Mouse (Mus musculus): ENCODE results near the gene Ccdc188.
"Not testable (repeated sequence)": the region's sequence is repeated elsewhere in the genome, so short reads cannot be mapped to it uniquely, and the experiment has no call there.

Ccdc188 gene

DNA sequence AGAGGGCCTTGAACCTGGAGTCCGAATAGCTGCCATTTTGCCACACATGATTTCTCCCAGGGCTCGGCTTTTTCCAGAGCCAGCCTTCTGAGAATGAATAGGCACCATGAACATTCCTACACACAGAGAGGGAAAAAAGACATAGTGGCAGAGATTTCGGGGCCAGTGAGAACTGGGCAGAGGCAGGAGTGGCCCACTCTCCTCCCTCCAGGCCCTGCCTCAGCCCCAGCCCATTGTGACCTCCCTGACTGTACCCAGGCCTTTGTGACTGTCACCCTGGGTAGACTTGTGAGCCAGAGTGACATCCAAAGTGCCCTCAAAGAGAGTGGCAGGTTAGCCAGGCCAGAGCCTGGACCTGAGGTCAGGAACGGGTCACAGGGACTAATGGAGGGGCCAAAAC, at the start of gene Ccdc188:
Ccdc188 (plus strand) TSS at position 301 of the 400 bp plus-strand sequence.
- DNase-seq (ENCODE audit: low read depth, low spot score) = no peak

DNA sequence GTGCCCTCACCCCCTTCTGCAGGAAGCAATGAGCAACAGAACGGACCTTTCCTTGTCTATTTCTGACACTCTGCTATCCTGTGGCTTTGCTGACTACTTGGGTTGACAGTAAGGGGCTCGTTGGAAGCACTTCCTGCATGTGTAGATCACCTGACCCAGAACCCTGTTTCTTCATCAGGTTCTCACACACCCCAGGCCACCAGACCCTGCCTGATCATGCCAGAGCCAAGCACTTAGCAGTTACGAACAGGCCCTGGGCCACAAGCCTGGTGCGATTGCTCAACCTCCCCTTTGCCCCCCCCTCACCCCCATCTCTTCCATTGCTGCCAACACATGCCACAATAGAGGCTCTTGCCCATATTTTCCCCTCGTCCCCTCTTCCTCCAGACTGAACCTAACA, 48.5 kb upstream of the Ccdc188 start:
- no peak for DNase-seq (ENCODE audit: low read depth, low spot score)

GRCm38 (mm10) chr16:18169776-18170175, 47.9 kb upstream of the Ccdc188 start:
- DNase-seq (ENCODE audit: low read depth, low spot score) = no peak

- DNase-seq (ENCODE audit: low read depth, low spot score) = peak; percentile 41
Observed at GRCm38 (mm10) chr16:18172266-18172855, 45.3 kb upstream of the Ccdc188 start.

DNA sequence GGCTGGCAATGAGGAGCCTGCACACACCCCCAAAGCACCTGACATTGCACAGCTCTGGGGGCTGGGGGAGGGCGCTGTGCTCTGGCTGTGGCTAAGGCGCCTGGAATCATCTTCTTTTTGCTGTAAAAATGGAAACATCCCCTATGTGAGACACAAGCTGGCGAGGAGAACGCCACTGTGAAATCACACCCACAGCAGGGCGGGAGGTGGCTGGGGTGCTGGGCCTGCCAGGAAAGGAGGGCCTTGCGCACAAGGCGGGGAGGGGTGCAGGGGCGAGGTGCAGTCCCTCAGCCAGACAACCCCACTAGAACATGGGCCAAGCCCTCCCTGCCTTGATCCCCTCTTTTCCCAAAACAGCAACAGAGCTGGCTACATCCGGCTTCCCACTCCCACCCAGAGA, 44.4 kb upstream of the Ccdc188 start:
- no peak for DNase-seq (ENCODE audit: low read depth, low spot score)

DNA sequence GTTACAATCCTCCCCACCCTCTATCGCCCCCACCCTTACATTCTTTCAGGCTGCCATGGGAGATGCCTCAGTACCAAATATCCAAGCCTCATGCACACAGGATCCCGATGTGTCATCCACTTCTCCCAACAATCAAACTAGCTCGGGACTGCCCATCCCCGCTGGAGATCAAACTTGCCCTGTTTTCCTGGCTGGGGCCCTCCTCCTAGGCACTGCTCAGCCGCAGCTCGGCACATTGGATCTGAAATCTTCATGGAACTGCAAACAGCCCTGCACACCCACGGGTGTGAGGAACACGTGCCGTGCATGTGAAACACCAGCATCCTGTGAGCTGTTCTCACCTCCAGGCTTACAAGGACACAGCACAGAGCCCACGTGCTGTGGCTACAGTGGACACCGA, 43.9 kb upstream of the Ccdc188 start:
- DNase-seq (ENCODE audit: low read depth, low spot score) = no peak

GRCm38 (mm10) chr16:18175817-18176541, 41.7 kb upstream of the Ccdc188 start:
- DNase-seq (ENCODE audit: low read depth, low spot score) = no peak

GRCm38 (mm10) chr16:18176758-18177157, 40.9 kb upstream of the Ccdc188 start:
- DNase-seq (ENCODE audit: low read depth, low spot score) = no peak

DNA sequence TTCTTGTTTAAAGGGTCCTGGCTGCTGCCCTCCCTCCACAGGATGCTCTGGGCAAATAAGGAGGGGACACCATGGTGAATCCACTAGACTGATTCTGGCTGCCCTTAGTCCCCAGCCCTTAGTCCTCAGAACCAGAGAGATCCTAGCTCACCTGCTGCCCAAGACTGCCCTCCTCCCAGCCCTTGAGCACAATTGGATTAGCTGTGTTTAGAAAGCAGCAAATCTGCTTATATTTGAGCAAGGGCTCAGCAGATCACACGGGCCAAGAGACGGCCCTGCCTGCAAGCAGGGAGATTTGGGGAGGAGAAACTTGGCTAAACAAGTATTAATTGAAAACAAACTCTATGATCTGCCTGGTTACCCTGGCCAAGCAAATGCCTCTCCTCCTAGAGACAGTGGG, 38.1 kb upstream of the Ccdc188 start:
- DNase-seq (ENCODE audit: low read depth, low spot score) = peak; percentile 63

DNA sequence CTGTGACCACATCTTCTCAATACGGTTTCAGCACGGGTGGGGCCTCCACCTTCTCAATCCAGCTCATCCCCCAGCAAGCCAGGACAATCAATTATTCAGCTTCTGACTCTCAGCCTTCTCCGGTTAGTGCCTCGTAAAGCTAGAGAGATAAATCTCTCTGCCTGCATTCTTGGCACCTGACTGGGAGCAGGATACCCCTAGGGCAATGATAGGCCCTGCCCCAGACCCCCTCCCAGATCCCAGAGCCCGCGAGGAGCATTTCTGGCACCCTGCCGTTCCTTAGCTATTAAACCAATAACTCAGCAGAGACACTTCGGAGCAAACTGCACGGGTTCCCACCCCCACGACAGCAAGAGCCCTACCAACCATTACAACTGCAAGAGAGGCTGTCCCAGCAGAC, 36.3 kb upstream of the Ccdc188 start:
- no peak for DNase-seq (ENCODE audit: low read depth, low spot score)

DNA sequence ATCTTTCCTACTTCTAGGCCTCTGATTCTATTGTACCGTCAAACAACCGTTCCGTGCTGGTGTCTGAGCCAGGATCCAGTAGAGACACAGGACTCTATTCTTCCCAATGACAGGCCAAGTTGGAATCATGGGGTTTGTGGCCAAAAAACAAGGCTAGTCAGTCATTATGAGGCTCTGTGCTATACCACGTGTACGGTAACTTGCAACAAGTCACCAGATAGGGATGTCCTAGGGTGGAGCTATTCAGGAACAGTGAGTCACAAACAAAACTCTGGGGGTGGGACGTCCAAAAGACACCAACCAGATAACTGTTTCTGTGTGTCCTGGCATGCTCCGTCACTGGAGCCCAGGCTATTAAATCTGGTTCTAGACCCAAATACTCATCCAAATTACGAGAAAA, 34.9 kb upstream of the Ccdc188 start:
- no peak for DNase-seq (ENCODE audit: low read depth, low spot score)

DNA sequence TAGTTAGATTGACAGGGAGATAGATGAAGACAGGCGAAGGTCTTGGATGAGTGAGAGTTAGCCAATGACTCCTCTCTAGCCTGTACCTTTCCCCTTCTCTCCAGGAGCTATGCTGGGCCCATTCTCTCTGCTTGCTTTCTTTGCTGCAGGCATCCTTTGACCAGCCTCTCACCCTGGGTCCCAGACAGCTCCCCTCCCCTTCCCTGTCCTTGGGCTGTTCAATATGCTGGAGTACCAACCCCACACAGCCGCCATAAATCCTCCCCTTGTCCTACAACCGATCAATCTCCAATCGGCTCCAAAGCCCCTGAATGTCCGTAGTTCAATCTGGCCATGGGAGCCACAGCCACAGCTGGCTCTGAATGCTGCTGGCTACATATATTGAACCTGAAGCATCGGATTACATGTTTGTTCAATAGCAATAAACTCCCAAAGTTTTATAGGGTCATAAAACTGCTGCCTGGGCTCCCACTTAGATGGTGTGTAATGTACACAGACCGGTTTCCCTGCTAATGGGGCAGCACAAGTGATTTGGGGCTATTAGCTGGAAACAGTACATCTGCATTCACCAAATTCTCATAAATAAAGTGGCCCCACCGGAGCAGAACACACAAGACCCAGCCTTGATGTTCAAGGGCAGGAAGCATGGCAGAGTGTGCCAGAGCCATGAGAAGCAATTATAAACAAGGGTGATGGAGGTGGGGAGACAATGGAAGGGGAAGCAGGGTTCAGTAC, 31.8 kb upstream of the Ccdc188 start:
- DNase-seq (ENCODE audit: low read depth, low spot score) = no peak

DNA sequence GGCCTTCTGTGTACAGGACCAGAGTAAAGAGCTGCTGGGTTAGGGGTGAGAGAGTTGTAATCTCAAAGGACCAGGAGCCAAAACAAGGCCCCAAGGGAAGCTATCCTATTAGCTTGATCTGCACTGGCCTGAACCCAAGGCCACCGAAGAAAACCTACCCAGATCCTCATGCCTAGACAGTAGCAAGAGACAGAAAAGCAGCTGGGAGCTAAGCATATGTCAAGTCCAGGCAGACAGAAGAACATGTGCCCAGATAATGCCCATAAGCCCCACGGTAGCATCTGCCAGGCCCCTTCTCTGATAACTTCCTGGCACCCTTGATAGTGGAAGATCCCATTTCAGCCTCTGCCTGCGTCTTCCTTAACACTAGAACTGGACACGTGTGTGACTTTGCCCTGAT, 30.9 kb upstream of the Ccdc188 start:
- no peak for DNase-seq (ENCODE audit: low read depth, low spot score)

DNA sequence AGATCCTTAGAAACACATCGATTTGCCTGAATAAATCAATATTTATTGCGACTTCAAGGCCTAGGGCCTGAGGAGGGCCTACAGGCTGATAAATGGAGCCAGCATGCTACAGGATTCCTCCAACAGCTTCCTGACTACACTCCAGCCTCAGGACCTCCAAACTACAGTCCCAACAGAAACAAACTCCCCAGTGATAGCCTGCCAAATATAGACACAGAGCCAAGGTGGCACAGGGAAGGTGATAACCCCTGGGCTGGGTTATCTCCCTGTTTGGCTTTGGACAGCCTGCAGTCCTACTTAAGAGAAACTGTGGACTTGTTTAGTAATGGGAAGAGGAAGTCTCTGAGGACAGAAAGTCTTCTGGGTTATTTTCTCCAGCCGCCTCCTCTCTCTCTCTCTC, 30.5 kb upstream of the Ccdc188 start:
- DNase-seq (ENCODE audit: low read depth, low spot score) = no peak

- no peak for DNase-seq (ENCODE audit: low read depth, low spot score)
Observed at GRCm38 (mm10) chr16:18191006-18191405, 26.7 kb upstream of the Ccdc188 start.

GRCm38 (mm10) chr16:18194208-18194985, 23.3 kb upstream of the Ccdc188 start:
- DNase-seq (ENCODE audit: low read depth, low spot score) = no peak

DNA sequence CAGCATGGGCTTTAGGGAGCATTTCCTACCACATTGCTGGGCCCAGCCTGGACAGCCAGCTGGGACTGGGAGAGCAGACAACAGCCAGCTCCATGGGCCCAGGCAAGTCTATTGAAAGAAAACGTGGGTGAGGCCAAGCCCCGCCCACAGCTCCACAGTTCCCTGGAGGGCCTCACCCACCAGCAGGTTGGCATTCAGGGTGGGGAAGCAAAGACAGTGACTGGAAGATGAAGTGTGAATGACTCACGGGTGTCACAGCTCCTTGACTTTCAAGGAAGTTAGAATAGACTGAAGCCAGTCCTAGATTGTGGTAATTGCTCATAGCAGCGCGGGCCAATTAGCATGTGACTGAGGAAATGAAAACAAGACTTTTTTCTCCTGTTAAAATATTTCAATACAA, 22.6 kb upstream of the Ccdc188 start:
- no peak for DNase-seq (ENCODE audit: low read depth, low spot score)

DNA sequence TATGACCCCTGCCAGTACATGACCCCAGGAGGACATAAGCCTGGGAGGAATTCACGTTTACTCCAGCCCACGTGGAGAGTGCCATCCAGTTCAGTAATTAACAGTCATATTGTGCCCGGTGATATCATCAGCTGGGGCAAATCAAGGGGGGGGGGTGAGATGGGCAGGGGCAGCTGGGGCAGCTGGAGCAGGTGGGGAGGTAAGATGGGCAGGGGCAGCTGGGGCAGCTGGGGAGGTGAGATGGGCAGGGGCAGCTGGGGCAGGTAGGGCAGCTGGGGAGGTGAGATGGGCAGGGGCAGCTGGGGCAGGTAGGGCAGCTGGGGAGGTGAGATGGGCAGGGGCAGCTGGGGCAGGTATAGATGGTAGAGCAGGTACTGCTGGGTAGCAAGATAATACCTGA, 22.1 kb upstream of the Ccdc188 start:
- not testable (repeated sequence) for DNase-seq (ENCODE audit: low read depth, low spot score)

- DNase-seq (ENCODE audit: low read depth, low spot score) = no peak
Observed at GRCm38 (mm10) chr16:18197881-18198280, 19.8 kb upstream of the Ccdc188 start.

DNA sequence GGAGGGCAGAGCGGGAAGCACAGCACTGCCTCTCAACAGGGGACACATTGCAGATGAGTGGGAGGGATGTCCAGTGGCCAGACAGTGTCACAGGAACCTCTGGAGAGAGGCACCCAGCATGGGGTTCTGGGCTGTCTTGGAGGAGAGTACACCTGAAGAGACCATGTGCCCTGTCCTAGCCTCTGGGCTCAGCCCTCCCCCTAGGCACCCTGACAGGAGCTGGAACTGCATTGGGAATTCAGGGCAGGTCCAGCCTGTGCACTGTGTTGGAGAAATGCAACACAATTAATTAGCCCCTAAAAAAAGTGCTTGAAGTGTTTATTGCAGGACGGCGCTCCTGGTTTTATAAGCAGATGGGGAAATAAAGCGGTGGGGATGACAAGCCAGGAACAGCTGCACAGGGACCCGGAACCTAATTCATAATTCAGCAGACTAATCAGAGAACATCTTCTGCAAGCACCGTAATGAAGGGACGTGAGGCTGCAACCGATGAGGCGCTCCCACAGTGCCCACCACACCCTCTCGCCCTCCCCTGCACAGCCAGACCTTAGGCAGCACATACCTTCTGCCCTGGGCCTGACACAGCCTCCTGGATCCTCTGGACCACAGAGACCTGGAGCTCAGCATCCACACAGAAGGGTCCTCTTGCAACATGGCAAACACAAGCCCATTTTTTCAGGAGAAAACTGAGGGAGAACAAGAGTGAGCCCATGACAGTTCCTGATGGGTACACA, 19.1 kb upstream of the Ccdc188 start:
- DNase-seq (ENCODE audit: low read depth, low spot score) = no peak

DNA sequence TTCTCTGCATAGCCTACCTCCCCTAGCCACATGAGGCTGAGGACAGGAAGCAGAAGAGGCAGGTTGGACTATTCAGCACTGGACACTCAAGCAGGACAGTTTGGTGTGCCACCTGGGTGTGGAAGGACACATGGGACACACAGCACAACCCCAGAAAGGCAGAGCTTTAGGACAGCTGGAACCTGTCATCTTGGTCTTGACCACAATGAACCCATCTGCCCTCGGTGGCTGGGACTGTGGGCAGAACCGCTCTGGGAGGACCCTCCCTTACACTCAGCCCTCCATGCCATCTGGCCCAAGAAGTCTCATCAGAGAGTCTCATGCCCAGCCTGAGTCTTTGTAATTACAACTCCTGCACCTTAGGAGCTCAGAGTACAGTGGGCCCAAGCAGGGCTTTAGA, 17.6 kb upstream of the Ccdc188 start:
- DNase-seq (ENCODE audit: low read depth, low spot score) = no peak

Measured in retina, adult 2 months (tissue).